Mouse (Mus musculus): Measurements from ENCODE around the gene Hist1h1d. TPM values are rescaled to one million over a fixed set of nuclear protein-coding genes. Genes with fewer than 3 reads are reported as not detected.

The Hist1h1d gene
- polyA plus RNA-seq, 1 experiment from 2014 or later: 0.21 TPM

DNA sequence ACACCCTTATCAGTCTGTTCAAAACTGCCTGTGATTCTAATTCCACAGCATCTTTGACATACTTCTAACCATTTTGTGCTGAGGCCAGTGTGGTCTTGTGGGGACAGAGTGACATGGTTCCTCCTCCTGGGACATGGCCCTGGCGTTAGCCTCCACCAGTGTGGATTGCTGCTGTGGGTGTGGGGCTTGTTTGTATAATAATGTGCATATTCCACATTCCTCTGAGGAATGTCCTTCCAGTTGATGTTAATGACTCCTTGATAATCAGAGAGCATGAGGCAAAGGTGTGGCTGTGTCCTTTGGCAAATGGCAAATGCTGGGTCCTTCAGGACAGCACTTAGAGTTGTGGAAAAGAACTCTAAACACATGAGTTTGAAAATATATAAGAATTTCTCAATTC is 39.5 kb upstream of the Hist1h1d start:
- H3K4me3 ChIP-seq (ENCODE audit: low read depth, low read length): no peak overlapping the region
- H3K27me3 ChIP-seq (replicated peaks; ENCODE audit: control insufficient read depth, insufficient read depth, low read length): no peaks in the 10 kb centered on the region
- no peaks in the 10 kb centered on the region for H3K4me1 ChIP-seq (replicated peaks; ENCODE audit: control insufficient read depth, insufficient read depth, low read length)
- no peak for TF ChIP-seq CTCF (IDR thresholded peaks at IDR 0.05; ENCODE audit: low read depth)
- no peaks in the 10 kb centered on the region for H3K9me3 ChIP-seq (ENCODE audit: control insufficient read depth)
- H3K4me2 ChIP-seq (replicated peaks; ENCODE audit: low read depth): no peak overlapping the region
- no peak overlapping the region for H3K27ac ChIP-seq (ENCODE audit: low read depth, low read length)
- 67% methylated on average over 1 of the region's 1 CpGs for WGBS
- ATAC-seq: no peak
- H3K9ac ChIP-seq (ENCODE audit: low read depth, low read length): no peak overlapping the region
- H3K36me3 ChIP-seq (ENCODE audit: control insufficient read depth, insufficient read depth): no peaks in the 10 kb centered on the region

DNA sequence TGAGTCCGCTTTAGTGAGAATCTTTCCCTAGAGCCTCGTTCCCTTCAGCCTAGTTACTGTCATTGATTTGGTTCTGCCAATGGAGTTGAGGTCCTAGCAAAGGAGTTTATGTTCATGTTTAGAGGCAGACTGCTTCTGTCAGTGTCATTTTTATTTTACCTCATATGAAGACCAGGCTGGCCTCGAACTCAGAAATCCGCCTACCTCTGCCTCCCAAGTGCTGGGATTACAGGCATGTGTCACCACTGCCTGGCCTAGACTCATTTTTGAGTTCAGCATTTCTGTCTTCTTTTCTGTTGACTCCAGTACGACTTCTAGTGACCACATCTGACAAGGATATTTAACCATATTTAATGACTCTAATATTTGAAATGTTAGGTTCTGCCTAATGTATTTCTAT is 37.8 kb upstream of the Hist1h1d start:
- H3K4me2 ChIP-seq (replicated peaks; ENCODE audit: low read depth): no peak overlapping the region
- TF ChIP-seq CTCF (IDR thresholded peaks at IDR 0.05; ENCODE audit: low read depth): no peak
- 77% methylated on average over 5 of the region's 5 CpGs for WGBS

DNA sequence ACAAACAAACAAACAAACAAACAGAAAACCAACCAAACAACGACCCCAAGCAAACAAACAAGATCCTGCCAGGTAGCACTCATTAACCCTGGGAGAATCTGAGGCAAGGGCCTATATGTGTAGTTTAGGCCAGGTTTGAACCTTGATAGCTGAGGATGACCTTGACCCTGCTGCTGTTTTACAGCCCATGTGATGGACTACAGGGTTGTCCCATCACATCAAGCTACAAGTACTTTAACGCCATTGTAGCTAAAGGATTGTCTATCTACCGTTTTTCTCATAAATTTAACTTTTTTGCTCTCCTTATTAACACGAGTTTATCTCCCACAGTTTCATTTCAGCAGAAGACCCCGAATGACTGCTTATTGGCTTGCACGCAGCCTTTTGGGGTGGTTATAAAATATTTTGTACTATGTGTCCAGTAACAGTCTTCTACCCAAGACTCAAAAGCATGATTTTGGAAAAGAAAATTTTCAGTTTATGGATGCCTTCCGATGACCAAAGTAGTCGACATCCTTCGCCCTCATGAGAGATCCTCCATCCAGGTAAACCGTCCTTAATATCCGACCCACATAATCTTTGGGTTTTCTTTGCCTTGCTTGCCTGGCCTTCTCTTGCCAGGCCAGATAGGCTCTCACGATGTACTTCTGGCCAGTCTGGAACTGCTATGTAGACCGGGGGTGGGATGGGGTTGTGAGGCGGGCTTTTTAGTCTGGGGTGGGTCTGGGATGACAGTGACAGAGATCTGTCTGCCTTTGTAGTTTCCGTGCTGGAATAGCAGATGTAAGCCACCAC is 37.0 kb upstream of the Hist1h1d start:
- Histone ChIP-seq H3K27me3 (replicated peaks; ENCODE audit: control insufficient read depth, insufficient read depth, low read length) (no peaks in the 10 kb centered on the region), H3K9ac (ENCODE audit: low read depth, low read length) (no peak overlapping the region), H3K9me3 (ENCODE audit: control insufficient read depth) (no peaks in the 10 kb centered on the region), H3K4me2 (replicated peaks; ENCODE audit: low read depth) (peak overlapping the region; percentile 71), H3K36me3 (ENCODE audit: control insufficient read depth, insufficient read depth) (no peaks in the 10 kb centered on the region), H3K4me1 (replicated peaks; ENCODE audit: control insufficient read depth, insufficient read depth, low read length) (no peaks in the 10 kb centered on the region), H3K27ac (ENCODE audit: low read depth, low read length) (no peak overlapping the region), H3K4me3 (ENCODE audit: low read depth, low read length) (peak overlapping the region; percentile 52; the same call in 1 of the 2 replicates)
- TF ChIP-seq CTCF (IDR thresholded peaks at IDR 0.05; ENCODE audit: low read depth): no peak
- WGBS: 51% methylated on average over 15 of the region's 15 CpGs
- ATAC-seq: no peak

More for the DNA sequence above, 37.8 kb upstream of the Hist1h1d start:
- Histone ChIP-seq H3K36me3 (ENCODE audit: control insufficient read depth, insufficient read depth) (no peaks in the 10 kb centered on the region), H3K9ac (ENCODE audit: low read depth, low read length) (no peak overlapping the region), H3K4me1 (replicated peaks; ENCODE audit: control insufficient read depth, insufficient read depth, low read length) (no peaks in the 10 kb centered on the region), H3K9me3 (ENCODE audit: control insufficient read depth) (no peaks in the 10 kb centered on the region), H3K4me3 (ENCODE audit: low read depth, low read length) (no peak overlapping the region), H3K27ac (ENCODE audit: low read depth, low read length) (no peak overlapping the region), H3K27me3 (replicated peaks; ENCODE audit: control insufficient read depth, insufficient read depth, low read length) (no peaks in the 10 kb centered on the region)
- no peak for ATAC-seq

DNA sequence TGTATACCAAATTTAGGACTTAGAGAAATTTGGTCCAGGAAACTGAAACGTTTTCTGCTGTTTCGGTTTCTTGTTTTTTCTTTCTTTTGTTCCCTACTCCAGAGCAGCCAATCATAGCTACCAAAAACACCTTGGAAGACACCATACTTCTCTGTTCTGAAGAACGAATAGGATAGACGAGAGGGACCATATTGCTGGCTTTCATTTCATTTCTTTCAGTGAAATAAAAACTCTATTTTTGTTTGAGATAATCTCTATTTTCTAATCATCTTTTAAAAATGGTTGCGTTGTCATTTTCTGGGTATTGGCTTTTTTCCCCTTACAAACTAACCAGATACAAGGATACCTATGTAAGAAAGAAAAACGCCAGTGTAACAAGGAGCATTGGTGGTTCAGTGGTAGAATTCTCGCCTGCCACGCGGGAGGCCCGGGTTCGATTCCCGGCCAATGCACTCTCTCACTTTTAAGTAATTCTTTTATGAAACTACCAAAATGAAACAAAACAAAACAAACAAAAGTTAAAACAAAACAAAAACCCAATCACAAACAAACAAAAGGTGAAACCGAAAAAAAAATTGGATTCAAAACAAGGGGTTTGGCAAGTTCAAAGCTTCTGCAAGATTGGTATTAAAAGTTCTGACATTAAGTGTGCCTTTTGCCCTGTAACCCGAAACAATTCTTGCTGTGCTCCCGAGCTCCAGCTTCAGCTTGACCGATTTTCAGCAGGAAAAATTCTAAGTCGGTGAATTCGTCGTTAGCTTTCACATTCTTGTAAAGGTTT is 36.0 kb upstream of the Hist1h1d start:
- H3K9me3 ChIP-seq (ENCODE audit: control insufficient read depth): no peaks in the 10 kb centered on the region
- under 1% methylated on average over 19 of the region's 19 CpGs for WGBS
- no peaks in the 10 kb centered on the region for H3K36me3 ChIP-seq (ENCODE audit: control insufficient read depth, insufficient read depth)
- H3K9ac ChIP-seq (ENCODE audit: low read depth, low read length): 0 out of 2 replicates have a peak overlapping the region, but pooled peaks have one; percentile 2
- peak; percentile 62 for ATAC-seq
- H3K27ac ChIP-seq (ENCODE audit: low read depth, low read length): peak overlapping the region; percentile 24; the same call in 1 of the 2 replicates
- H3K4me1 ChIP-seq (replicated peaks; ENCODE audit: control insufficient read depth, insufficient read depth, low read length): no peaks in the 10 kb centered on the region
- no peak for TF ChIP-seq CTCF (IDR thresholded peaks at IDR 0.05; ENCODE audit: low read depth)
- H3K4me3 ChIP-seq (ENCODE audit: low read depth, low read length): peak overlapping the region; percentile 52
- peak overlapping the region; percentile 71 for H3K4me2 ChIP-seq (replicated peaks; ENCODE audit: low read depth)
- H3K27me3 ChIP-seq (replicated peaks; ENCODE audit: control insufficient read depth, insufficient read depth, low read length): no peaks in the 10 kb centered on the region

DNA sequence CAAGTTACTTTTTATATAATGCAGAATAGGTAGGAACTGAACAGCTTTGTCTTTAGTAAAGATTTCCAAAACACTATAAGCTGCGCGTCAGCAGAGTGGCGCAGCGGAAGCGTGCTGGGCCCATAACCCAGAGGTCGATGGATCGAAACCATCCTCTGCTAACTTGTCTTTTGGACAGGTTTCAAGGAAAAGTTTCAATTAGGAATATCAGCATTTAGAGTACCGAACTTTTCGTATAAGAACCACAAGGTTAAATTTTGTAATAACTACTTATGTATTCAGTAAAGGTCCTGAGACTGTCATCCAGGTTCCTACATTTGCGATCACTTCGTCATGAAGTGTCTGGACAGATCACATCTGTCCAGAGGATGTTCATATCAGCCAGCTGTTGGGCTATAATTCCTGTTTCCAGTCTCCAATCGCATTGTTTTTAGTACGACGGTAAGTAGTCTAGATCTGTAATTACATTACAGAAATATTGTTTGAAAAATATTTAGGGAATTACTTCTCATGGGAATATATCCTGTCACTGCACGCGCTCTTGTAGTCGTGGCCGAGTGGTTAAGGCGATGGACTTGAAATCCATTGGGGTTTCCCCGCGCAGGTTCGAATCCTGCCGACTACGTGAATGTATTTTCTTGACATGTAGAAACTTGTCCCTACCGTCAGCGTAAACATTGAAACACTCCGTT is 35.3 kb upstream of the Hist1h1d start:
- 0 out of 2 replicates have a peak overlapping the region, but pooled peaks have one; percentile 2 for H3K9ac ChIP-seq (ENCODE audit: low read depth, low read length)
- ATAC-seq: peak; percentile 91
- H3K4me2 ChIP-seq (replicated peaks; ENCODE audit: low read depth): peak overlapping the region; percentile 71
- H3K36me3 ChIP-seq (ENCODE audit: control insufficient read depth, insufficient read depth): no peaks in the 10 kb centered on the region
- H3K4me3 ChIP-seq (ENCODE audit: low read depth, low read length): peak overlapping the region; percentile 52
- H3K27ac ChIP-seq (ENCODE audit: low read depth, low read length): peak overlapping the region; percentile 24; the same call in 1 of the 2 replicates
- H3K27me3 ChIP-seq (replicated peaks; ENCODE audit: control insufficient read depth, insufficient read depth, low read length): no peaks in the 10 kb centered on the region
- H3K4me1 ChIP-seq (replicated peaks; ENCODE audit: control insufficient read depth, insufficient read depth, low read length): no peaks in the 10 kb centered on the region
- WGBS: under 1% methylated on average over 27 of the region's 27 CpGs
- no peaks in the 10 kb centered on the region for H3K9me3 ChIP-seq (ENCODE audit: control insufficient read depth)
- TF ChIP-seq CTCF (IDR thresholded peaks at IDR 0.05; ENCODE audit: low read depth): no peak

DNA sequence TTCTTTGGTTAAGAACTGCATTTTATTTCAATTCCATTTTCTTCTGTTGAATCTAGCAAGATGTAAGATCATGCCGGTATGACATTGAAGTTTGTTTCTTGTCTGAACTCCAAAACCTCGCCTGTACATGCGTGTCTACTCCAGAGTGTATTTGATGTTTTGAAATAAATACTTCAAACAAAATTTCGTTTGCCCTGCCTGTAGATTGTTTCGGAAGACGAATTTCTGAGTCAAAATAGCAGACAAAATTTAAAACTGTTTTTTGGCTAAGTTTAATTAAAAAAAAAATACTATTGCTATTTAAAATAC is 34.8 kb upstream of the Hist1h1d start:
- ATAC-seq: no peak
- H3K27ac ChIP-seq (ENCODE audit: low read depth, low read length): no peak overlapping the region
- peak overlapping the region; percentile 52 for H3K4me3 ChIP-seq (ENCODE audit: low read depth, low read length)
- no peaks in the 10 kb centered on the region for H3K9me3 ChIP-seq (ENCODE audit: control insufficient read depth)
- no peak overlapping the region for H3K9ac ChIP-seq (ENCODE audit: low read depth, low read length)
- under 1% methylated on average over 6 of the region's 6 CpGs for WGBS
- no peaks in the 10 kb centered on the region for H3K36me3 ChIP-seq (ENCODE audit: control insufficient read depth, insufficient read depth)
- no peaks in the 10 kb centered on the region for H3K4me1 ChIP-seq (replicated peaks; ENCODE audit: control insufficient read depth, insufficient read depth, low read length)
- H3K4me2 ChIP-seq (replicated peaks; ENCODE audit: low read depth): peak overlapping the region; percentile 71
- no peak for TF ChIP-seq CTCF (IDR thresholded peaks at IDR 0.05; ENCODE audit: low read depth)
- H3K27me3 ChIP-seq (replicated peaks; ENCODE audit: control insufficient read depth, insufficient read depth, low read length): no peaks in the 10 kb centered on the region

All from intestine, postnatal 0 days (tissue).